Mouse (Mus musculus): ENCODE data around the gene Stom. TPM values are rescaled to one million over a fixed set of nuclear protein-coding genes. Genes with fewer than 3 reads are reported as not detected.

Stom gene
- total RNA-seq (2021), result 10 to 100 TPM; 82.4 to 87.5 TPM
- polyA plus RNA-seq (2012; rRNA removed), result 75.6 and 147 TPM in 2 replicates
- long read RNA-seq, transcript Stom-201 (7 exons, 2,787 nt), result major isoform, 80 of 88 reads
- long read RNA-seq, partial matches to known transcripts, result 0 of 88 reads
- long read RNA-seq, other reads (novel, unspliced or antisense), result 8 of 88 reads

DNA sequence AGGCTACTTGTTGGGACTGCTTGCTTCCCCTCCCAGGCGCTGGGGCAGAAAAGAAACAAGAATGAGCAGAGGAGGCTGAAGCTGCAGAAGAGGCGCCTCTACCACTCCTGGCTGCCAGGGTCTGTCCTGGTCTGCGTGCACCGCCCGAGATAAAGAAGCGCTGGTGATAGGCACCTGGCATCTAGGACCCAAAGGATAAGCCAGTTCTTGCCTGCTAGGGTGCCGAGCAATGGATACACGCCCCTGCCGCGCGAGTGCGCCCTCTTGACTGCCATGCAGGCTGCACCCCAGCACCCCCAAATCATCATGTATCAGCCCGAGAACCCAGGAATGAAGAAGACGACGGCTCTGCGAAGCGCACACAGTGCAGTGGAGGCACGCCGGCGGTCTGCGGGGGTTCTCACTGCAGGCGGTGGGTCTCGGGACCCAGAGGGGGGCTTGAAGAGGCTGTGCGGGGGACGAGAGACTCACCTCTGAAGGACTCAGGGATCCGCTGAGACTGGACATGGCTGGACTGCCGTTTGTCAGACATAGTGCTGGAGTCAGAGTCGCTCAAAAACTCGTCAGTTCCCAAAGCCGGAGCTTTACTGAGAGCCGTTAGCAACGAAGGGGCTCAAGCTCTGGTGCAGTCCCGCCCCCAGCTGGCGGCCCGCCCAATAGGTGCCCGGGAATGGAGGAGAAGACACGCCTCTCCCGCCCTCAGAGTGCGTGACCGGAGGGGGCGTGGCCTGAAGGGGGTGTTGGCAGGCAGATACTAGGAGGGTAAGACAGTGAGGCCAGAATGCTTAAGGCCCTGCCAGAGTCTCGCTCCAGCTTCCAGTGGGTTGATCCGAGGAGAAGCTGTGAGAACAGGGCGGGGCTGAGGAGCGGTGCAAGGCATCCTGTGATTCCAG is at the start of gene Stom:
Gene Stom, minus strand, starts transcription at position 589 of the 893 bp plus-strand sequence.
- peak; percentile 100 for DNase-seq
- Histone ChIP-seq H3K9ac (ENCODE audit: low read depth, low read length) (peak within 1 kb of the TSS; percentile 75), H3K27me3 (ENCODE audit: control insufficient read depth, insufficient read depth, low read length) (no peaks in the 10 kb centered on the region), H3K4me1 (ENCODE audit: control insufficient read depth, insufficient read depth, low read length) (peaks cover 14% of the 10 kb centered on the region), H3K4me3 (peak within 1 kb of the TSS; percentile 92), H3K27ac (peak within 1 kb of the TSS; percentile 94), H3K79me2 (replicated peaks; ENCODE audit: control insufficient read depth, insufficient read depth, low read length) (no peaks in the 10 kb centered on the region; the same call in none of the 2 replicates), H3K36me3 (ENCODE audit: control insufficient read depth, insufficient read depth, low read length) (peaks cover 4% of the 10 kb centered on the region)
- TF ChIP-seq EP300 (IDR thresholded peaks at IDR 0.05; ENCODE audit: insufficient read depth, low read depth, low read length), result peak; percentile 84
- TF ChIP-seq CTCF (IDR thresholded peaks at IDR 0.05), result no peak
- TF ChIP-seq POLR2A (IDR thresholded peaks at IDR 0.05; ENCODE audit: insufficient read depth, low read depth, low read length), result peak; percentile 98
- intact Hi-C loops (cut with DNase I), result loop anchor here (5.0 kb wide), 1 partner anchor 134 kb away; the partner anchor contains the start of gene Rab14
- WGBS, result under 1% methylated on average over 45 of the region's 45 CpGs

DNA sequence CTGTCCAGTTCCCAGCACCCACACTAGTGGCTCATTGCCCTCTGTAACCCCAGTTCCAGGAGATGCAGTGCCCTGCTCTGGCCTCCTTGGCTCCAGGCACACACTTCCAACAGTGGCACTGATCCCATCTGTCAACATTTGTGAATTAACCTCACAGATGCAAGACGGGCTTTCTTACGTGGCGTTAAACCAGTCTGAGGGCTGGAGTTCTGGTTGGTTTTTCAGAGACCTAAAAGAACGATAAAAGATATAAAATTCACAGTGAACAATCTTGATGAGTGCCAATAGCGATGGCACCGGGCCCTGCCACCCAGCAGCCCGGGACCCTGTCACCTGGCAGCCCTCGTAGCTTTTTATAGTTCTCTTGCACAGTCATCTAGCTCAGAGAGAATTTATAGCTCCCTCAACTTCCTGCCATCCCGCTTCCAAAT is 48.7 kb upstream of the Stom start:
- Histone ChIP-seq H3K4me1 (ENCODE audit: control insufficient read depth, insufficient read depth, low read length) (no peaks in the 10 kb centered on the region), H3K36me3 (ENCODE audit: control insufficient read depth, insufficient read depth, low read length) (no peaks in the 10 kb centered on the region), H3K27ac (peak overlapping the region; percentile 81), H3K27me3 (ENCODE audit: control insufficient read depth, insufficient read depth, low read length) (no peaks in the 10 kb centered on the region), H3K4me3 (no peak overlapping the region), H3K9ac (ENCODE audit: low read depth, low read length) (no peak overlapping the region), H3K79me2 (replicated peaks; ENCODE audit: control insufficient read depth, insufficient read depth, low read length) (no peaks in the 10 kb centered on the region)
- no peak for TF ChIP-seq CTCF (IDR thresholded peaks at IDR 0.05)
- TF ChIP-seq POLR2A (IDR thresholded peaks at IDR 0.05; ENCODE audit: insufficient read depth, low read depth, low read length), result no peak
- 0 out of 2 replicates have a peak, but pooled peaks have one; percentile 29 for TF ChIP-seq EP300 (IDR thresholded peaks at IDR 0.05; ENCODE audit: insufficient read depth, low read depth, low read length)
- WGBS, result 42% methylated on average over 9 of the region's 9 CpGs
- peak; percentile 40 to 71 for DNase-seq
- intact Hi-C loops (cut with DNase I), result no loop called here

DNA sequence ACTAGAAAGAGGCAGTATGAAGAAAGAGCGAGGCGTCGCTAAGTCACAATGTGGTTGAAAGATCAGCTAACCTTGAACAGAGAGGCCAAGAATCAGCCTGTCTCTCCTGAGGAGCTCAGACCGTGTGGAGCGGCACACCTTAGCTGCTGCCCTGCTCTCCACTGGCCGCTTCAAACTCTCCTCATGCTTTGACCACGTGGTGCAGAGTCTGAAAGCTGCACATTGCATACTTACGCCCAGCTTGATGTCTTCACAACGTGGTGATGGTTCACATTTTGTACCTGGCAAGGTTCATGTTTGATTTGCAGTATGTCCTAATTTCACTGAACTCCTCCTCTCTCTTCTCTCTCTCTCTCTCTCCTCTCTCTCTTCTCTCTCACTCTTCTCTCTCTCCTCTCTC is 42.5 kb upstream of the Stom start:
- Histone ChIP-seq H3K27ac (no peak overlapping the region), H3K4me3 (no peak overlapping the region), H3K9ac (ENCODE audit: low read depth, low read length) (no peak overlapping the region), H3K79me2 (replicated peaks; ENCODE audit: control insufficient read depth, insufficient read depth, low read length) (no peaks in the 10 kb centered on the region), H3K4me1 (ENCODE audit: control insufficient read depth, insufficient read depth, low read length) (no peaks in the 10 kb centered on the region), H3K27me3 (ENCODE audit: control insufficient read depth, insufficient read depth, low read length) (no peaks in the 10 kb centered on the region), H3K36me3 (ENCODE audit: control insufficient read depth, insufficient read depth, low read length) (no peaks in the 10 kb centered on the region)
- DNase-seq, result no peak
- 72% methylated on average over 9 of the region's 9 CpGs for WGBS
- TF ChIP-seq CTCF (IDR thresholded peaks at IDR 0.05) (no peak), POLR2A (IDR thresholded peaks at IDR 0.05; ENCODE audit: insufficient read depth, low read depth, low read length) (no peak), EP300 (IDR thresholded peaks at IDR 0.05; ENCODE audit: insufficient read depth, low read depth, low read length) (no peak)
- intact Hi-C loops (cut with DNase I), result no loop called here

DNA sequence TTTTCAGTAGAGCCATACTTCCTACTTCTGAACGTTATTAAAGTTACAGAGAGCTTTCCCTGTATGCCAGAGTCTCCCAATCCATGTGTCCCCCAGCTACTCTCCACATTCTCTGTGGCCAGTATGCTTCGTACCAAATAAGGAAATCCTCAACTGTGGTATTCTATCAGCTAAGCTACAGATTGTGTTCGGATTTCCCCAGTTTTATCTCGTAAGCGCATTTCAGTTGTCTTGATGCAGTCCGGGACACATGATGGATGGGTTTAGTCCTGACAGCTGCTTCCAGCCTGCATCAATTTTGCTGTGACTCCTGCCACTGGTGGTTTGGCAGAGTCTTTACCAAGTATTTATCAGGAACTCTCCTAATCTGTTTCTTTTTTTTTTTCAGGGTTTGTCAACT is 40.8 kb upstream of the Stom start:
- WGBS, result 35% methylated on average over 6 of the region's 6 CpGs
- Histone ChIP-seq H3K4me3 (no peak overlapping the region), H3K9ac (ENCODE audit: low read depth, low read length) (no peak overlapping the region), H3K27me3 (ENCODE audit: control insufficient read depth, insufficient read depth, low read length) (no peaks in the 10 kb centered on the region), H3K4me1 (ENCODE audit: control insufficient read depth, insufficient read depth, low read length) (no peaks in the 10 kb centered on the region), H3K36me3 (ENCODE audit: control insufficient read depth, insufficient read depth, low read length) (no peaks in the 10 kb centered on the region), H3K27ac (no peak overlapping the region), H3K79me2 (replicated peaks; ENCODE audit: control insufficient read depth, insufficient read depth, low read length) (no peaks in the 10 kb centered on the region)
- intact Hi-C loops (cut with DNase I), result no loop called here
- TF ChIP-seq CTCF (IDR thresholded peaks at IDR 0.05) (no peak), EP300 (IDR thresholded peaks at IDR 0.05; ENCODE audit: insufficient read depth, low read depth, low read length) (no peak), POLR2A (IDR thresholded peaks at IDR 0.05; ENCODE audit: insufficient read depth, low read depth, low read length) (no peak)
- DNase-seq, result no peak

DNA sequence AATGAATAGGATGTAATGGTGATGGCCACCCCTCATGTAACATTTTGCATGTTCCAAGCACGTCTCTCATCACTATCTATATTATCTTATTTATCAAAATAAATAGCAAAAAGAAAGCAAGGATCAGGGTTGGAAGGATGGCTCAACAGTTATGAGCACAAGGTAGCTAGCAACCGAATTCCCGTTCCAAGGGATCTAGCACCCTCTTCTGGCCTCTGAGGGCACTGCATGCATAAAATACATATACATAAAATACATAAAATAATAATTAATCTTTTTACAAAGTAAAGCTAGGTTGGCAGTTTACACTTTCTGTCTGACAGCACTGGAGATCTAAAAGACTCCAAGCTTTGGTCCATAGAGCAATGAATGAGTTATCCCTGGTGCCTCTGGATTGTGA is 36.2 kb upstream of the Stom start:
- intact Hi-C loops (cut with DNase I), result no loop called here
- Histone ChIP-seq H3K79me2 (replicated peaks; ENCODE audit: control insufficient read depth, insufficient read depth, low read length) (no peaks in the 10 kb centered on the region), H3K36me3 (ENCODE audit: control insufficient read depth, insufficient read depth, low read length) (no peaks in the 10 kb centered on the region), H3K27ac (no peak overlapping the region), H3K4me3 (no peak overlapping the region), H3K4me1 (ENCODE audit: control insufficient read depth, insufficient read depth, low read length) (no peaks in the 10 kb centered on the region), H3K27me3 (ENCODE audit: control insufficient read depth, insufficient read depth, low read length) (no peaks in the 10 kb centered on the region), H3K9ac (ENCODE audit: low read depth, low read length) (no peak overlapping the region)
- DNase-seq, result no peak
- TF ChIP-seq POLR2A (IDR thresholded peaks at IDR 0.05; ENCODE audit: insufficient read depth, low read depth, low read length), result no peak
- TF ChIP-seq EP300 (IDR thresholded peaks at IDR 0.05; ENCODE audit: insufficient read depth, low read depth, low read length), result no peak
- peak; percentile 72 for TF ChIP-seq CTCF (IDR thresholded peaks at IDR 0.05)
- 32% methylated on average over 3 of the region's 3 CpGs for WGBS

DNA sequence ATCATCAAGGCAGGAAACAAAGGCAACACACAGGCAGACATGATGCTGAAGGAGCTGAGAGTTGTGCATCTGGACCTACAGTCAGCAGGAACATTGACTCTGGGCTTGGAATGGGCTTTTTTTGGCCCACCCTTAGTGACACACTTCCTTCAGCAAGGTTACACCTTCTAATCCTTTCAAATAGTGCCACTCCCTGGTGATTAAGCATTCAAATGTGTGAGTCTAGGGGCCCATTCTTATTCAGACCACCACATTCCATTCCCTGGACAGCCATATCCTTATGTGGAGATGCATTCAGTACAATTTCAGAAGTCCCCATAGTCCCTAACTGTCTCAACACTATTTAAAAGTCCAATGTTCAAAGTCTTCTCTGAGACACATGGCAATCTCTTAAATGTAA is 33.9 kb upstream of the Stom start:
- no peak overlapping the region for H3K27ac ChIP-seq
- H3K79me2 ChIP-seq (replicated peaks; ENCODE audit: control insufficient read depth, insufficient read depth, low read length), result no peaks in the 10 kb centered on the region
- H3K27me3 ChIP-seq (ENCODE audit: control insufficient read depth, insufficient read depth, low read length), result no peaks in the 10 kb centered on the region
- H3K4me1 ChIP-seq (ENCODE audit: control insufficient read depth, insufficient read depth, low read length), result no peaks in the 10 kb centered on the region
- no peaks in the 10 kb centered on the region for H3K36me3 ChIP-seq (ENCODE audit: control insufficient read depth, insufficient read depth, low read length)
- no peak overlapping the region for H3K4me3 ChIP-seq
- TF ChIP-seq EP300 (IDR thresholded peaks at IDR 0.05; ENCODE audit: insufficient read depth, low read depth, low read length) (no peak), POLR2A (IDR thresholded peaks at IDR 0.05; ENCODE audit: insufficient read depth, low read depth, low read length) (no peak), CTCF (IDR thresholded peaks at IDR 0.05) (no peak)
- intact Hi-C loops (cut with DNase I), result no loop called here
- DNase-seq, result no peak
- no peak overlapping the region for H3K9ac ChIP-seq (ENCODE audit: low read depth, low read length)
